Mouse (Mus musculus) heart, adult 2 months (tissue): ENCODE measurements around the gene Zbtb9. TPM values are rescaled to one million over a fixed set of nuclear protein-coding genes. Genes with fewer than 3 reads are reported as not detected.

Experiments used
- DNase-seq, 2 experiments: peaks; one replicate each; pipeline ENCODE4 v3.0.0; 2021
- H3K27ac ChIP-seq: fragments of 200-600 bp; 2 replicates; pipeline ENCODE4 v1.8.1; 2022
- H3K27me3 ChIP-seq: fragments of 200-500 bp; 2 replicates; pipeline ENCODE4 v1.6.1; 2012; ENCODE audit warnings: mild to moderate bottlenecking, low read length, inconsistent platforms, mixed read lengths; ENCODE audit not compliant: control insufficient read depth, insufficient read depth
- H3K36me3 ChIP-seq: fragments of 200-500 bp; 2 replicates; pipeline ENCODE4 v1.6.1; 2012; ENCODE audit warnings: low read length, inconsistent platforms; ENCODE audit not compliant: control insufficient read depth, insufficient read depth
- H3K4me1 ChIP-seq: fragments of 200-500 bp; 2 replicates; pipeline ENCODE4 v1.6.1; 2011; ENCODE audit warnings: low read length; ENCODE audit not compliant: control insufficient read depth, insufficient read depth
- H3K4me3 ChIP-seq: fragments of 200-600 bp; 2 replicates; pipeline ENCODE4 v1.8.1; 2022
- H3K79me2 ChIP-seq: fragments of 200-500 bp; replicated peaks from 2 replicates; pipeline ENCODE4 v1.6.1; 2012; ENCODE audit warnings: mild to moderate bottlenecking, inconsistent platforms, low read length, moderate library complexity, mixed read lengths; ENCODE audit not compliant: control insufficient read depth, insufficient read depth
- H3K9ac ChIP-seq: fragments of 200-500 bp; 2 replicates; pipeline ENCODE4 v1.6.1; 2012; ENCODE audit warnings: low read depth, mild to moderate bottlenecking, control low read depth, inconsistent platforms, low read length, mixed read lengths
- CTCF ChIP-seq: fragments of 200-600 bp; IDR thresholded peaks from 2 replicates; pipeline ENCODE4 v1.8.1; 2022; ENCODE audit warnings: antibody characterized with exemption, mild to moderate bottlenecking, moderate library complexity
- EP300 ChIP-seq: fragments of 200-500 bp; IDR thresholded peaks from 2 replicates; pipeline ENCODE4 v1.6.1; 2011; ENCODE audit warnings: low read depth, low read length, control low read depth; ENCODE audit not compliant: insufficient read depth
- POLR2A ChIP-seq: fragments of 200-500 bp; IDR thresholded peaks from 2 replicates; pipeline ENCODE4 v1.6.1; 2011; ENCODE audit warnings: mild to moderate bottlenecking, low read depth, low read length, control low read depth; ENCODE audit not compliant: insufficient read depth
- WGBS: fragments of 180-500 bp; shearing (Covaris S2); methylation state at CpG from one replicate; pipeline ENCODE4 v1.1.7; 2018; 5-methylcytosine and 5-hydroxymethylcytosine counted together
- intact Hi-C: fragments of 180-260 bp; cut with DNase I; formaldehyde crosslinking; loops from one replicate; pipeline ENCODE4 v1.15.1; 2025
- polyA plus RNA-seq: library from polyadenylated mRNA; depleted of rRNA; stranded (reverse); fragments of >200 nt; gene quantifications from 2 replicates; pipeline ENCODE4 v1.2.3, GENCODE M21; 2012
- total RNA-seq, 2 experiments: library from RNA; stranded (reverse); gene quantifications; 2 replicates each; pipeline ENCODE4 v1.2.3; 2021

Zbtb9 gene
- total and polyA plus RNA-seq, 3 experiments: 1.5 to 3.5 (median 2.4) TPM

DNA sequence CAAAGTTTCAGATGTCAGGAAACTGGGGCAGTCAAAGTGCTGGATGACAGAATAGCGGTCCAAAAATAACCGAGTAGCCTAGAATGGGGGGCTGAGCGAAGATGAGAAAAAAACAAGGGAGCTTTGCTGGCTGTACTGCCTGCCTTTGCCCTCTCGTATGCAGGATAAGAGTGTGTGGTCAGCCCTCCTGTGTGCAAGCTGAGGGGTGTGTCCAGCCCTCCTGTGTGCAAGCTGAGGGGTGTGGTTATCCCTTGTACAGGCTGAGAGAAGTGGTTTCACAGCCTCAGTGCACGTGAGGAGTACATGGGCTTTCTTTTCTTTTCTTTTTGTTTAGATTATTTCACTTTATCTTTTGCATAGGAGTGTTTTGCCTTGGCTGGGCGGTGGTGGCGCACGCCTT is 22.6 kb downstream of the Zbtb9 start:
- H3K4me3 ChIP-seq: no peak overlapping the region
- TF ChIP-seq POLR2A: no peak
- no peak for TF ChIP-seq EP300
- TF ChIP-seq CTCF: no peak
- no peak overlapping the region for H3K9ac ChIP-seq
- intact Hi-C loops: no loop called here
- H3K27me3 ChIP-seq: no peaks in the 10 kb centered on the region
- H3K27ac ChIP-seq: no peak overlapping the region
- H3K36me3 ChIP-seq: no peaks in the 10 kb centered on the region
- 47% methylated on average over 8 of the region's 8 CpGs for WGBS
- H3K79me2 ChIP-seq: no peaks in the 10 kb centered on the region
- no peak for DNase-seq
- H3K4me1 ChIP-seq: peaks cover 9% of the 10 kb centered on the region

GRCm38 (mm10) chr17:26997661-26998060 is 24.7 kb downstream of the Zbtb9 start:
- H3K9ac ChIP-seq: no peak overlapping the region
- intact Hi-C loops: no loop called here
- no peak for TF ChIP-seq CTCF
- no peak for TF ChIP-seq POLR2A
- no peak for TF ChIP-seq EP300
- no peaks in the 10 kb centered on the region for H3K36me3 ChIP-seq
- H3K27me3 ChIP-seq: no peaks in the 10 kb centered on the region
- peaks cover 9% of the 10 kb centered on the region for H3K4me1 ChIP-seq
- no peak for DNase-seq
- no peak overlapping the region for H3K27ac ChIP-seq
- H3K4me3 ChIP-seq: no peak overlapping the region
- no peaks in the 10 kb centered on the region for H3K79me2 ChIP-seq
- WGBS: 74% methylated on average over 4 of the region's 4 CpGs

DNA sequence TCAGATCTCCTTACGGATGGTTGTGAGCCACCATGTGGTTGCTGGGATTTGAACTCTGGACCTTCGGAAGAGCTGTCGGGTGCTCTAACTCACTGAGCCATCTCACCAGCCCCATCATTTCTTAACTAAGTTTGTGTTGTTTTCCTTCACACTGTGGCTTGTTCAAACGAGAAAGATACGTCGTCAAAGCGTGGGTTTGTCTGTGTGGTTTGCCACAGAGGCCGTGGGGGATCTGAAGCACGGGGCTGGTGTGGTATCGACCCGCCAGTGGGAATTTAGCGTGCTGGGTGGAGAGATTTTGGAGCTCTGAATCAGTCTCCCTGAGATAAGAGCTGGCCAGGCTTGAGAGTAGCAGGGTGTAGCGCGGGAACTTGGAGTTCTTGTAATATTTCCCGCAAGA is 25.3 kb downstream of the Zbtb9 start:
- Histone ChIP-seq H3K9ac (no peak overlapping the region), H3K27me3 (no peaks in the 10 kb centered on the region), H3K4me1 (peaks cover 9% of the 10 kb centered on the region), H3K4me3 (no peak overlapping the region), H3K36me3 (no peaks in the 10 kb centered on the region), H3K27ac (no peak overlapping the region), H3K79me2 (no peaks in the 10 kb centered on the region)
- TF ChIP-seq CTCF (no peak), POLR2A (no peak), EP300 (no peak)
- 59% methylated on average over 15 of the region's 15 CpGs for WGBS
- intact Hi-C loops: no loop called here
- no peak for DNase-seq

- H3K4me1 ChIP-seq: peaks cover 4% of the 10 kb centered on the region
- H3K27me3 ChIP-seq: no peaks in the 10 kb centered on the region
- TF ChIP-seq CTCF (no peak), EP300 (no peak)
- H3K36me3 ChIP-seq: no peaks in the 10 kb centered on the region
- 64% methylated on average over 12 of the region's 12 CpGs for WGBS
- no peak overlapping the region for H3K27ac ChIP-seq
- no peak overlapping the region for H3K4me3 ChIP-seq
- no peak overlapping the region for H3K9ac ChIP-seq
- no peaks in the 10 kb centered on the region for H3K79me2 ChIP-seq
- intact Hi-C loops: no loop called here
- no peak for DNase-seq
These were observed 27.0 kb downstream of the Zbtb9 start for GRCm38 (mm10) chr17:26999996-27000395.

DNA sequence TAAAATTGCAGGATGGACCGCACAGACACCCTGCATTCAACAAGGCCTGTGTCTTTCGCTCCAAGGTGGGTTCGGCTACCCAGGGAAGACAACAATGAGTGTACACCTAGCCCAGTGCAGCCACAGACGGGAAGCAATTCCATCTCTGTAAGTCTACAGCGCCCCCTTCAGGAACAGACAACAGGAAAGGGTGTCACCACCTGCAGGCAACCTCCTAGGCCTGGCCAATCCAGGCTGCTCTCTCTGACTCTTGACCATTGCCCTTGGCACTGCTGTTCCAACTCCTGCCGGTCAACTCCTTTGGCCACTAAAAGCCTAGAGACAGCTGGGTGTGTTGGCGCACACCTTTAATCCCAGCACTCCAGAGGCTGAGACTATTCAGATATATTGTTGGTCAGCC is 28.2 kb downstream of the Zbtb9 start:
- H3K4me3 ChIP-seq: no peak overlapping the region
- no peaks in the 10 kb centered on the region for H3K36me3 ChIP-seq
- H3K4me1 ChIP-seq: no peaks in the 10 kb centered on the region
- intact Hi-C loops: no loop called here
- TF ChIP-seq CTCF (peak; percentile 27; the same call in 1 of the 2 replicates), POLR2A (no peak)
- H3K27me3 ChIP-seq: no peaks in the 10 kb centered on the region
- no peaks in the 10 kb centered on the region for H3K79me2 ChIP-seq
- no peak for DNase-seq
- no peak overlapping the region for H3K9ac ChIP-seq
- no peak overlapping the region for H3K27ac ChIP-seq
- 83% methylated on average over 7 of the region's 7 CpGs for WGBS

- no peak for TF ChIP-seq POLR2A
- peak; percentile 71 for TF ChIP-seq CTCF
- no peak for DNase-seq
- Histone ChIP-seq H3K79me2 (no peaks in the 10 kb centered on the region), H3K27me3 (no peaks in the 10 kb centered on the region), H3K27ac (no peak overlapping the region), H3K4me1 (no peaks in the 10 kb centered on the region), H3K9ac (no peak overlapping the region), H3K36me3 (no peaks in the 10 kb centered on the region), H3K4me3 (no peak overlapping the region)
- 42% methylated on average over 6 of the region's 6 CpGs for WGBS
- intact Hi-C loops: no loop called here
These were observed 28.9 kb downstream of the Zbtb9 start for GRCm38 (mm10) chr17:27001889-27002288.
